Mouse (Mus musculus): ENCODE data around the gene Ranbp17. TPM values are rescaled to one million over a fixed set of nuclear protein-coding genes. Genes with fewer than 3 reads are reported as not detected.
"Not testable (repeated sequence)": the region's sequence is repeated elsewhere in the genome, so short reads cannot be mapped to it uniquely, and the experiment has no call there.

Ranbp17 gene
- polyA plus RNA-seq, 1 experiment from 2014 or later = 7.5 TPM

- 39% methylated on average over 1 of the region's 1 CpGs for WGBS (ENCODE audit: insufficient replicate concordance)
- no peak for ATAC-seq (replicated peaks; ENCODE audit: insufficient number of reproducible peaks, low FRiP score, low TSS enrichment)
- no peak overlapping the region for H3K4me3 ChIP-seq (ENCODE audit: low read depth, low read length)
- no peaks in the 10 kb centered on the region for H3K9me3 ChIP-seq (replicated peaks; ENCODE audit: control insufficient read depth, low read length)
- no peaks in the 10 kb centered on the region for H3K4me1 ChIP-seq (ENCODE audit: control insufficient read depth, insufficient read depth, low read length)
- H3K27me3 ChIP-seq (ENCODE audit: control insufficient read depth, insufficient read depth, low read length) = no peaks in the 10 kb centered on the region
- H3K27ac ChIP-seq (ENCODE audit: low read depth, low read length) = no peak overlapping the region
- no peak overlapping the region for H3K9ac ChIP-seq (ENCODE audit: low read depth, low read length)
- H3K4me2 ChIP-seq = no peak overlapping the region
- no peaks in the 10 kb centered on the region for H3K36me3 ChIP-seq (ENCODE audit: control insufficient read depth, insufficient read depth, low read length)
Measured at GRCm38 (mm10) chr11:33461172-33461571, 52.4 kb downstream of the Ranbp17 start.

DNA sequence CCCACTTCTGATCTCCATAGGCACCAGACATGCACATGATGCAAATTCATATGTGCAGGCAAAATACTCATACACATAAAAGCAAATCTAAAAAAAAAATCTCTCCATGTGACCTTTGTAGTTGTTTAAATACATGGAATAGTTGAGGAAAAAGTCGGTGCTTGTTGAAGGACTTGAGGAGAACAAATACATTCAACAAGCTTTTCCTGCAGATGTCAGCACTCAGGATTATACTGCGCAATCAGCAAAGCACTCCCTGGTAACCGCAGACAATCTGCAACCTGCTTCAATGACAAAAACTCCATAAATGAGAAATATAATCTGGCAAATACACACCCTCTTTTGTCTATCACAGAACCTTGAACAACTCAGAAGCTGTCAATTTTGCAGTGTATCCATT, 59.5 kb downstream of the Ranbp17 start:
- no peaks in the 10 kb centered on the region for H3K36me3 ChIP-seq (ENCODE audit: control insufficient read depth, insufficient read depth, low read length)
- H3K9me3 ChIP-seq (replicated peaks; ENCODE audit: control insufficient read depth, low read length) = no peaks in the 10 kb centered on the region
- no peaks in the 10 kb centered on the region for H3K4me1 ChIP-seq (ENCODE audit: control insufficient read depth, insufficient read depth, low read length)
- H3K4me3 ChIP-seq (ENCODE audit: low read depth, low read length) = no peak overlapping the region
- 77% methylated on average over 3 of the region's 3 CpGs for WGBS (ENCODE audit: insufficient replicate concordance)
- no peak overlapping the region for H3K27ac ChIP-seq (ENCODE audit: low read depth, low read length)
- H3K27me3 ChIP-seq (ENCODE audit: control insufficient read depth, insufficient read depth, low read length) = no peaks in the 10 kb centered on the region
- H3K4me2 ChIP-seq = no peak overlapping the region
- no peak for ATAC-seq (replicated peaks; ENCODE audit: insufficient number of reproducible peaks, low FRiP score, low TSS enrichment)
- no peak overlapping the region for H3K9ac ChIP-seq (ENCODE audit: low read depth, low read length)

GRCm38 (mm10) chr11:33433813-33434212, 79.7 kb downstream of the Ranbp17 start:
- Histone ChIP-seq H3K27me3 (ENCODE audit: control insufficient read depth, insufficient read depth, low read length) (no peaks in the 10 kb centered on the region), H3K9ac (ENCODE audit: low read depth, low read length) (no peak overlapping the region), H3K4me3 (ENCODE audit: low read depth, low read length) (no peak overlapping the region), H3K9me3 (replicated peaks; ENCODE audit: control insufficient read depth, low read length) (no peaks in the 10 kb centered on the region), H3K27ac (ENCODE audit: low read depth, low read length) (no peak overlapping the region), H3K4me2 (no peak overlapping the region), H3K36me3 (ENCODE audit: control insufficient read depth, insufficient read depth, low read length) (no peaks in the 10 kb centered on the region), H3K4me1 (ENCODE audit: control insufficient read depth, insufficient read depth, low read length) (no peaks in the 10 kb centered on the region)
- no peak for ATAC-seq (replicated peaks; ENCODE audit: insufficient number of reproducible peaks, low FRiP score, low TSS enrichment)
- 18% methylated on average over 5 of the region's 5 CpGs for WGBS (ENCODE audit: insufficient replicate concordance)

- H3K27me3 ChIP-seq (ENCODE audit: control insufficient read depth, insufficient read depth, low read length); H3K4me1 ChIP-seq (ENCODE audit: control insufficient read depth, insufficient read depth, low read length); H3K36me3 ChIP-seq (ENCODE audit: control insufficient read depth, insufficient read depth, low read length); H3K4me3 ChIP-seq (ENCODE audit: low read depth, low read length); H3K9ac ChIP-seq (ENCODE audit: low read depth, low read length); ATAC-seq (replicated peaks; ENCODE audit: insufficient number of reproducible peaks, low FRiP score, low TSS enrichment); H3K9me3 ChIP-seq (replicated peaks; ENCODE audit: control insufficient read depth, low read length); H3K4me2 ChIP-seq; H3K27ac ChIP-seq (ENCODE audit: low read depth, low read length): not testable (repeated sequence)
- 84% methylated on average over 17 of the region's 17 CpGs for WGBS (ENCODE audit: insufficient replicate concordance)
Measured at GRCm38 (mm10) chr11:33428238-33428637, 85.3 kb downstream of the Ranbp17 start.

DNA sequence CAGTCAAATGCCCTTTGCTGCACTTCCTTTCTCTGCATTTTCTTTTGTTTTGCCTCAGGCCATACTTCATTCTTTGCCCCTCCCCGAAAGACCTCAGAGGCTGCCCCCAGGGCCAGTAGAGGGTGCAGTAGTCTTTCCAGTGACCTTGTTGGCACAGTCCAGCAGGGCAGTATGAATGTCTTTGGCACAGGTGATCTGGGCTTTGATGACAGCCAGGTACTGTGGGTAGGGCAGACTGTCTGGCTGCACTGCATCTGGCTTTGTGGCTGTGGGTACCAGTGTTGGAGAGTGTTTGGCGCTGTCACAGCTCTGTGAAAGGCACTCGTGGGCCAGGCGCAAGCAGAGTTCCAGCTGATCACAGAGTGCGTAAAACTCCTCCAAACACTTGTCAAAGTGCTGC, 85.8 kb downstream of the Ranbp17 start:
- ATAC-seq (replicated peaks; ENCODE audit: insufficient number of reproducible peaks, low FRiP score, low TSS enrichment); H3K27me3 ChIP-seq (ENCODE audit: control insufficient read depth, insufficient read depth, low read length): not testable (repeated sequence)
- 81% methylated on average over 5 of the region's 5 CpGs for WGBS (ENCODE audit: insufficient replicate concordance)

DNA sequence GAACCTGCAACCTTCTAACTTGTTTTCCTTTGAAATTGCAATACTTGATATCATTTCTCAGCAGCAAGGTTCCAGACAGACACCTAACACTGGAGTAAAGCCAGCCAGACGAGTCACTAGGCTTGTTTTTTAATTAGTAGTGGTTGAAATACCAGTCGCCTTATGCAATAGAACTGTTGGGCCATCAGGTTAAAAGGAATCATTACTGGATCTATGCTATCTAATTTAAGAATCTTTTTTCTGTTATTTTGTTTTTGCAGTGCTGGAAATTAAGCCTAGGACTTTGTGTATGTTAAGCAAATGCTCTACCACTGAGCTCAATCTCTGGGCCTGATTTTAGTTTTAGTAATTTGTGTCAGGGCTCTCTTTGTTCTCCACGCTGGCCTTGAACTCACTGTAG, 91.3 kb downstream of the Ranbp17 start:
- no peaks in the 10 kb centered on the region for H3K9me3 ChIP-seq (replicated peaks; ENCODE audit: control insufficient read depth, low read length)
- H3K4me2 ChIP-seq = no peak overlapping the region
- no peaks in the 10 kb centered on the region for H3K4me1 ChIP-seq (ENCODE audit: control insufficient read depth, insufficient read depth, low read length)
- H3K4me3 ChIP-seq (ENCODE audit: low read depth, low read length) = no peak overlapping the region
- ATAC-seq (replicated peaks; ENCODE audit: insufficient number of reproducible peaks, low FRiP score, low TSS enrichment) = no peak
- H3K27ac ChIP-seq (ENCODE audit: low read depth, low read length) = no peak overlapping the region
- H3K27me3 ChIP-seq (ENCODE audit: control insufficient read depth, insufficient read depth, low read length) = no peaks in the 10 kb centered on the region
- H3K36me3 ChIP-seq (ENCODE audit: control insufficient read depth, insufficient read depth, low read length) = no peaks in the 10 kb centered on the region
- WGBS (ENCODE audit: insufficient replicate concordance) = 75% methylated on average over 3 of the region's 3 CpGs
- no peak overlapping the region for H3K9ac ChIP-seq (ENCODE audit: low read depth, low read length)

More for the DNA sequence above, 85.8 kb downstream of the Ranbp17 start:
- not testable (repeated sequence) for H3K4me3 ChIP-seq (ENCODE audit: low read depth, low read length); H3K4me1 ChIP-seq (ENCODE audit: control insufficient read depth, insufficient read depth, low read length); H3K27ac ChIP-seq (ENCODE audit: low read depth, low read length); H3K9me3 ChIP-seq (replicated peaks; ENCODE audit: control insufficient read depth, low read length); H3K36me3 ChIP-seq (ENCODE audit: control insufficient read depth, insufficient read depth, low read length); H3K9ac ChIP-seq (ENCODE audit: low read depth, low read length); H3K4me2 ChIP-seq

- Histone ChIP-seq H3K27ac (ENCODE audit: low read depth, low read length) (no peak overlapping the region), H3K4me3 (ENCODE audit: low read depth, low read length) (no peak overlapping the region), H3K4me1 (ENCODE audit: control insufficient read depth, insufficient read depth, low read length) (no peaks in the 10 kb centered on the region), H3K9ac (ENCODE audit: low read depth, low read length) (no peak overlapping the region), H3K36me3 (ENCODE audit: control insufficient read depth, insufficient read depth, low read length) (no peaks in the 10 kb centered on the region), H3K4me2 (no peak overlapping the region), H3K27me3 (ENCODE audit: control insufficient read depth, insufficient read depth, low read length) (no peaks in the 10 kb centered on the region), H3K9me3 (replicated peaks; ENCODE audit: control insufficient read depth, low read length) (no peaks in the 10 kb centered on the region)
- ATAC-seq (replicated peaks; ENCODE audit: insufficient number of reproducible peaks, low FRiP score, low TSS enrichment) = no peak
- 86% methylated on average over 4 of the region's 4 CpGs for WGBS (ENCODE audit: insufficient replicate concordance)
Measured at GRCm38 (mm10) chr11:33404651-33405050, 108.9 kb downstream of the Ranbp17 start.

- H3K27me3 ChIP-seq (ENCODE audit: control insufficient read depth, insufficient read depth, low read length) = no peaks in the 10 kb centered on the region
- no peak overlapping the region for H3K27ac ChIP-seq (ENCODE audit: low read depth, low read length)
- no peaks in the 10 kb centered on the region for H3K4me1 ChIP-seq (ENCODE audit: control insufficient read depth, insufficient read depth, low read length)
- ATAC-seq (replicated peaks; ENCODE audit: insufficient number of reproducible peaks, low FRiP score, low TSS enrichment) = no peak
- H3K36me3 ChIP-seq (ENCODE audit: control insufficient read depth, insufficient read depth, low read length) = no peaks in the 10 kb centered on the region
- no peak overlapping the region for H3K4me2 ChIP-seq
- no peak overlapping the region for H3K4me3 ChIP-seq (ENCODE audit: low read depth, low read length)
- no peak overlapping the region for H3K9ac ChIP-seq (ENCODE audit: low read depth, low read length)
- H3K9me3 ChIP-seq (replicated peaks; ENCODE audit: control insufficient read depth, low read length) = no peaks in the 10 kb centered on the region
- WGBS (ENCODE audit: insufficient replicate concordance) = 50% methylated on average over 1 of the region's 1 CpGs
Measured at GRCm38 (mm10) chr11:33399346-33399745, 114.2 kb downstream of the Ranbp17 start.

- Histone ChIP-seq H3K9ac (ENCODE audit: low read depth, low read length) (no peak overlapping the region), H3K36me3 (ENCODE audit: control insufficient read depth, insufficient read depth, low read length) (no peaks in the 10 kb centered on the region), H3K27me3 (ENCODE audit: control insufficient read depth, insufficient read depth, low read length) (no peaks in the 10 kb centered on the region), H3K4me1 (ENCODE audit: control insufficient read depth, insufficient read depth, low read length) (no peaks in the 10 kb centered on the region), H3K4me3 (ENCODE audit: low read depth, low read length) (no peak overlapping the region), H3K9me3 (replicated peaks; ENCODE audit: control insufficient read depth, low read length) (no peaks in the 10 kb centered on the region), H3K27ac (ENCODE audit: low read depth, low read length) (no peak overlapping the region), H3K4me2 (no peak overlapping the region)
- 80% methylated on average over 3 of the region's 3 CpGs for WGBS (ENCODE audit: insufficient replicate concordance)
- no peak for ATAC-seq (replicated peaks; ENCODE audit: insufficient number of reproducible peaks, low FRiP score, low TSS enrichment)
Measured at GRCm38 (mm10) chr11:33398701-33399100, 114.8 kb downstream of the Ranbp17 start.
